Mouse (Mus musculus): ENCODE measurements around the gene Lypla2.
"Not testable (repeated sequence)": the region's sequence is repeated elsewhere in the genome, so short reads cannot be mapped to it uniquely, and the experiment has no call there.

The Lypla2 gene

GRCm38 (mm10) chr4:135953179-135953578 is 19.2 kb downstream of the Lypla2 start:
- in situ Hi-C loops (cut with MboI, MseI) = loop anchor here in 1 of 2 experiments (25.0 kb wide), 1 partner anchor 209 kb away; the partner anchor contains the start of gene E2f2

DNA sequence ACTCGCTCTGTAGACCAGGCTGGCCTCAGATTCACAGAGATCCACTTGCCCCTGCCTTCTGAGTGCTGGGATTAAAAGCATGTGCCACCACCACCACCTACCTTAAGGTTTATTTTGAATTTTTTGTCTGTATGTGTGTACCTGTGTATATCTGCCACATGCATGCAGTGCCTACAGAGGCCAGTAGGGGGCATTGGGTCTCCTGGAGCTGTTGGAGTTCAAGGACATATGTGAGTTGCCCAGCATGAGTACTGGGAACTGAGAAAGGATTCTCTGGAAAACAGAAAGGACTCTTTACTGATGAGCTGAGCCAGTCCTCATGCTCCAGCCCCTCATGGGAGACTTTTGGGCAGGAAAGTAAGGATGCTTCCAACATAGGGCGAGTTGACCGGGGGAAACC is 20.9 kb downstream of the Lypla2 start:
- in situ Hi-C loops (cut with MboI, MseI) = loop anchor here in 1 of 2 experiments (25.0 kb wide), 1 partner anchor 211 kb away; the partner anchor contains the start of gene E2f2

DNA sequence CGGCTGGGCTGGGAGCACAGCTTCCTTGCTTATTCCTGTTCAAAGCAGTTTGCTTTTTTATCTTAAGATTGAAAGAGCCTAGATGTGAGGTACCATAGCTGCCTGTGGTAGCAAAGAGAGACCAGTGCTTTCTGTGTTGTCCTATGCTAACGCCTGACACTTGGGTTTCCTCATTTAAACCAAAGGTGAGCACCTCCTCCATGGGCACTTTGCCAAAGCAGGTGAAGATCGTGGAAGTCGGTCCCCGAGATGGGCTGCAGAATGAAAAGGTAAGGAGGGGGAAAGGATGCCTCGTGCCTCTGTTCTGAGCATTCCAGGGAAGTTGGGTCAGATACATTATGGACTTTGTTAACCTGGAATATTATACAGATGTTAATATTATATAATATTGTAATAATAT is 22.1 kb downstream of the Lypla2 start:
- in situ Hi-C loops (cut with MboI, MseI) = loop anchor here in 1 of 2 experiments (25.0 kb wide), 1 partner anchor 212 kb away; the partner anchor contains the start of gene E2f2

- in situ Hi-C loops (cut with MboI, MseI) = loop anchor here in 1 of 2 experiments (5.0 to 25.0 kb wide), 2 partner anchors 148 to 212 kb away; partner anchors contain the start of gene E2f2
Observed at GRCm38 (mm10) chr4:135949911-135950310, 22.5 kb downstream of the Lypla2 start.

- in situ Hi-C loops (cut with MboI, MseI) = loop anchor here in 1 of 2 experiments (5.0 kb wide), 1 partner anchor 147 kb away; no protein-coding TSS in a partner anchor
Observed at GRCm38 (mm10) chr4:135949475-135949874, 23.0 kb downstream of the Lypla2 start.

GRCm38 (mm10) chr4:135948142-135948541 is 24.3 kb downstream of the Lypla2 start:
- in situ Hi-C loops (cut with MboI, MseI) = loop anchor here in 1 of 2 experiments (5.0 kb wide), 1 partner anchor 146 kb away; no protein-coding TSS in a partner anchor

- in situ Hi-C loops (cut with MboI, MseI) = loop anchor here in 1 of 2 experiments (5.0 kb wide), 1 partner anchor 144 kb away; no protein-coding TSS in a partner anchor
Observed at GRCm38 (mm10) chr4:135946659-135947301, 25.6 kb downstream of the Lypla2 start.

GRCm38 (mm10) chr4:135946278-135946658 is 26.2 kb downstream of the Lypla2 start, which contains the start of gene Hmgcl:
Gene Hmgcl, plus strand, starts transcription at chr4:135946448.
- in situ Hi-C loops (cut with MboI, MseI) = loop anchor here in 1 of 2 experiments (5.0 kb wide), 1 partner anchor 144 kb away; no protein-coding TSS in a partner anchor

- in situ Hi-C loops (cut with MboI, MseI) = loop anchor here in 1 of 2 experiments (5.0 kb wide), 1 partner anchor 143 kb away; no protein-coding TSS in a partner anchor
Observed at GRCm38 (mm10) chr4:135945706-135946105, 26.7 kb downstream of the Lypla2 start.

GRCm38 (mm10) chr4:135943389-135943788 is 29.0 kb downstream of the Lypla2 start:
- in situ Hi-C loops (cut with MboI, MseI) = no loop called here

DNA sequence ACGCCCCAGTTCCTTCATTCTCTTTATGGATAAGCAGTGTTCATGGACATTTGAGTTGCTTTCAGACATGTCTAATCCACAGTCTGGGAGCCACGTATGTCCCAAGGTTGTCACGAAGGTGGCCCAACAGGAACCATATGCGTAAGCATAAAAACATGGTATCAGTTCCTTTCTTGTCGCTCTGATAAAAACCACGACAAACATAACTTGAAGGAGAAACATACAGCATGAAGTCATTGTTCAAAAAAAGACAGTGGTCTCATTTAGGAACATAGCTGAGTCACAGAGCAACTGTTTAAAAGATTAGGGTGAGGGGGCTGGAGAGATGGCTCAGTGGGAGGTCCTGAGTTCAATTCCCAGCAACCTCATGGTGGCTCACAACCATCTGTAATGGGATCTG is 30.2 kb downstream of the Lypla2 start:
- in situ Hi-C loops (cut with MboI, MseI) = no loop called here

DNA sequence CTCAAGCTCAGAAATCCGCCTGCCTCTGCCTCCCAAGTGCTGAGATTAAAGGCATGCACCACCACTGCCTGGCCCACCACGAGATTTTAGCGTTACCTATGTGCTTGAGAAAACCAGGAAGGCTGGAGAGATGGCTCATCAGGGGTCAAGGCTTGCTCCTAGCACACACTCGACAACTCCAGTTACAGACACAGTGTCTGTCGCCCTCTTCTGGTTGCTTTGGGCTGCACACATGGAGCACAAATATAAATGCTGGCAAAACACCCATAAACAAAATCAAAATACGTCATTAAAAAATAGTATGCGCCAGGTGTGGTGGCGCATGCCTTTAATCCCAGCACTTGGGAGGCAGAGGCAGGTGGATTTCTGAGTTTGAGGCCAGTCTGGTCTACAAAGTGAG is 31.4 kb downstream of the Lypla2 start:
- in situ Hi-C loops (cut with MboI, MseI) = not testable (repeated sequence)

- in situ Hi-C loops (cut with MboI, MseI) = loop anchor here in 1 of 2 experiments (5.0 to 10.0 kb wide), 3 partner anchors 52 to 1574 kb away; no protein-coding TSS in a partner anchor
Observed at GRCm38 (mm10) chr4:135938858-135939257, 33.6 kb downstream of the Lypla2 start.

DNA sequence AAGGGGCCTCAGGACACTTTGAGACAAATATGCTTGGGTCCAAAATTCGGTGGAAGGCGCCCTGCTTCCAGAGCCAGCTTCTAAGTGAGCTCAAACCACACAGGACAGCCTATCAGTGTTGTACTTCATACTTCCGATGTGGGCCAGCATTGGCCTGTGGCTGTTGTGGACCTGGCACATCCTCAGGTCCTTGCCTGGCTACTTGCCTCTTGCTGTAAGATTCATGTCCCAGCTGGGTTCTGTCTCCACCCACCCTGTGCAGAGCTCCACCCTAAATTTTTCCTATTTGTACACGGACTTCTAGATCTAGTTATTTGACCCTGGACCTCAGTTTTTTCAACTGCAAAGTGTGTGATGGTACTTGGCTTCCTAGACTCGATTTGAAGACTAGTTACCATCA is 36.9 kb downstream of the Lypla2 start:
- in situ Hi-C loops (cut with MboI, MseI) = loop anchor here in 1 of 2 experiments (5.0 to 10.0 kb wide), 3 partner anchors 48 to 1571 kb away; no protein-coding TSS in a partner anchor

GRCm38 (mm10) chr4:135934708-135935500 is 37.5 kb downstream of the Lypla2 start:
- in situ Hi-C loops (cut with MboI, MseI) = loop anchor here in 1 of 2 experiments (5.0 to 10.0 kb wide), 3 partner anchors 48 to 1570 kb away; no protein-coding TSS in a partner anchor

- in situ Hi-C loops (cut with MboI, MseI) = loop anchor here in 1 of 2 experiments (10.0 kb wide), 2 partner anchors 227 to 1567 kb away; no protein-coding TSS in a partner anchor
Observed at GRCm38 (mm10) chr4:135931832-135932231, 40.6 kb downstream of the Lypla2 start.

- in situ Hi-C loops (cut with MboI, MseI) = loop anchor here in 1 of 2 experiments (10.0 kb wide), 2 partner anchors 225 to 1565 kb away; no protein-coding TSS in a partner anchor
Observed at GRCm38 (mm10) chr4:135930239-135930638, 42.2 kb downstream of the Lypla2 start.

GRCm38 (mm10) chr4:135929828-135930227 is 42.6 kb downstream of the Lypla2 start:
- in situ Hi-C loops (cut with MboI, MseI) = loop anchor here (5.0 to 10.0 kb wide), 3 partner anchors 128 to 1565 kb away; no protein-coding TSS in a partner anchor

GRCm38 (mm10) chr4:135929405-135929804 is 43.0 kb downstream of the Lypla2 start:
- in situ Hi-C loops (cut with MboI, MseI) = loop anchor here in 1 of 2 experiments (5.0 kb wide), 1 partner anchor 127 kb away; no protein-coding TSS in a partner anchor

GRCm38 (mm10) chr4:135928376-135928775 is 44.0 kb downstream of the Lypla2 start:
- in situ Hi-C loops (cut with MboI, MseI) = loop anchor here in 1 of 2 experiments (5.0 kb wide), 1 partner anchor 126 kb away; no protein-coding TSS in a partner anchor

DNA sequence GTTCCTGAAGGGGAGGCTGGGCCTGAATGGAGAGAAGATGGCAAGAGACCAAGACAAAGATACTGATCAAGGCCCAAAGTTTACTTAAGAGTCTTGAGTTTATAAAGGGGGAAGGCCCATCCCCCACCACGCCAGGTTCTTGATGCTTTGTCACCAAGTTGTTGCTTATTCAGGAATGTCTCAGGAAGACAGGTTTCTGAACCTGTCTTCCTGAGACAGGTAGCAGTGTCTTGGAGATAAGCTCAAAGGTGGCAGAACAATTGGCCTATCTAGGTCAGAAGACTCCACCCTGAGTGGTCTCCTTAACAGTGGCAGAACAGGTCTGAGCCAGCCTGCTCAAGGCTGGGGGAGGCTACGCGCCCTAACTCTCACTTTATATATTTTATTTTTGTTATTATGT is 45.6 kb downstream of the Lypla2 start:
- in situ Hi-C loops (cut with MboI, MseI) = loop anchor here in 1 of 2 experiments (5.0 kb wide), 1 partner anchor 125 kb away; no protein-coding TSS in a partner anchor
